Mouse (Mus musculus) cerebellum, adult 2 months (tissue): ENCODE results near the gene Ocln. TPM values are rescaled to one million over a fixed set of nuclear protein-coding genes. Genes with fewer than 3 reads are reported as not detected.
A peak's percentile ranks its signal among the peaks of the same experiment; 100 is the strongest.

Source experiments
- DNase-seq, 2 experiments: peaks; one replicate each; pipeline ENCODE4 v3.0.0; 2021
- H3K27ac ChIP-seq: fragments of 200-500 bp; 2 replicates; pipeline ENCODE4 v1.5.1; 2012; ENCODE audit warnings: low read length, control low read depth, inconsistent platforms; ENCODE audit not compliant: insufficient read depth
- H3K27me3 ChIP-seq: fragments of 200-500 bp; 2 replicates; pipeline ENCODE4 v1.6.1; 2012; ENCODE audit warnings: inconsistent platforms, mild to moderate bottlenecking, low read length, moderate library complexity; ENCODE audit not compliant: control insufficient read depth, insufficient read depth
- H3K4me1 ChIP-seq: fragments of 200-500 bp; 2 replicates; pipeline ENCODE4 v1.6.1; 2011; ENCODE audit warnings: low read length; ENCODE audit not compliant: control insufficient read depth, insufficient read depth
- H3K4me3 ChIP-seq: fragments of 200-500 bp; replicated peaks from 2 replicates; pipeline ENCODE3; 2011; ENCODE audit warnings: mild to moderate bottlenecking, low read depth, low read length, control low read depth; ENCODE audit not compliant: insufficient read depth
- CTCF ChIP-seq: fragments of 200-500 bp; IDR thresholded peaks from 2 replicates; pipeline ENCODE4 v1.5.1; 2011; ENCODE audit warnings: low read depth, mild to moderate bottlenecking, control low read depth, low read length, moderate library complexity, borderline replicate concordance; ENCODE audit not compliant: insufficient read depth
- POLR2A ChIP-seq: fragments of 200-500 bp; IDR thresholded peaks from 2 replicates; pipeline ENCODE4 v1.6.1; 2011; ENCODE audit warnings: low read length, control low read depth, borderline replicate concordance; ENCODE audit not compliant: insufficient read depth
- WGBS: fragments of 180-500 bp; shearing (Covaris S2); methylation state at CpG from one replicate; pipeline ENCODE4 v1.1.7; 2018; 5-methylcytosine and 5-hydroxymethylcytosine counted together
- polyA plus RNA-seq: library from polyadenylated mRNA; depleted of rRNA; stranded (reverse); fragments of >200 nt; gene quantifications from 2 replicates; pipeline ENCODE4 v1.2.3, GENCODE M21; 2012

The Ocln gene
- polyA plus RNA-seq, 1 experiment = 14.8 TPM

- Histone ChIP-seq H3K4me3 (peak overlapping the region; percentile 73), H3K27me3 (no peaks in the 10 kb centered on the region)
Observed at GRCm38 (mm10) chr13:100588646-100589045, 36.1 kb upstream of the Ocln start.

GRCm38 (mm10) chr13:100582144-100582543, 29.6 kb upstream of the Ocln start:
- 61% methylated on average over 6 of the region's 6 CpGs for WGBS
- no peak for DNase-seq
- Histone ChIP-seq H3K4me1 (no peaks in the 10 kb centered on the region), H3K27ac (no peak overlapping the region), H3K4me3 (no peak overlapping the region), H3K27me3 (no peaks in the 10 kb centered on the region)
- TF ChIP-seq CTCF (no peak), POLR2A (no peak)

More at GRCm38 (mm10) chr13:100588646-100589045, 36.1 kb upstream of the Ocln start:
- 57% methylated on average over 12 of the region's 12 CpGs for WGBS
- Histone ChIP-seq H3K4me1 (no peaks in the 10 kb centered on the region; the same call in 1 of the 2 replicates), H3K27ac (peak overlapping the region; percentile 55)
- no peak for DNase-seq
- TF ChIP-seq CTCF (no peak), POLR2A (no peak)

- no peak for DNase-seq
- 34% methylated on average over 3 of the region's 3 CpGs for WGBS
- Histone ChIP-seq H3K4me3 (no peak overlapping the region), H3K4me1 (no peaks in the 10 kb centered on the region), H3K27me3 (no peaks in the 10 kb centered on the region), H3K27ac (no peak overlapping the region)
- no peak for TF ChIP-seq CTCF
- TF ChIP-seq POLR2A = no peak
Observed at GRCm38 (mm10) chr13:100581701-100582100, 29.2 kb upstream of the Ocln start.

GRCm38 (mm10) chr13:100579951-100580350, 27.4 kb upstream of the Ocln start:
- no peak for DNase-seq
- Histone ChIP-seq H3K27ac (no peak overlapping the region), H3K4me1 (no peaks in the 10 kb centered on the region), H3K4me3 (no peak overlapping the region), H3K27me3 (no peaks in the 10 kb centered on the region)
- TF ChIP-seq CTCF (peak; percentile 32; the same call in 1 of the 2 replicates), POLR2A (no peak)

GRCm38 (mm10) chr13:100579220-100579619, 26.7 kb upstream of the Ocln start:
- no peak for DNase-seq
- no peaks in the 10 kb centered on the region for H3K27me3 ChIP-seq
- no peaks in the 10 kb centered on the region for H3K4me1 ChIP-seq
- WGBS = 60% methylated on average over 3 of the region's 3 CpGs
- H3K4me3 ChIP-seq = no peak overlapping the region
- H3K27ac ChIP-seq = no peak overlapping the region
- TF ChIP-seq CTCF (no peak), POLR2A (no peak)

GRCm38 (mm10) chr13:100575950-100576349, 23.4 kb upstream of the Ocln start:
- 75% methylated on average over 2 of the region's 2 CpGs for WGBS
- no peaks in the 10 kb centered on the region for H3K27me3 ChIP-seq
- TF ChIP-seq CTCF (no peak), POLR2A (no peak)
- H3K27ac ChIP-seq = no peak overlapping the region
- H3K4me1 ChIP-seq = no peaks in the 10 kb centered on the region
- no peak for DNase-seq
- H3K4me3 ChIP-seq = no peak overlapping the region

- no peak overlapping the region for H3K27ac ChIP-seq
- TF ChIP-seq CTCF (no peak), POLR2A (no peak)
- no peaks in the 10 kb centered on the region for H3K4me1 ChIP-seq
- WGBS = 78% methylated on average over 2 of the region's 2 CpGs
- DNase-seq = no peak
- H3K4me3 ChIP-seq = no peak overlapping the region
- no peaks in the 10 kb centered on the region for H3K27me3 ChIP-seq
Observed at GRCm38 (mm10) chr13:100570713-100571112, 18.2 kb upstream of the Ocln start.

- no peak for TF ChIP-seq CTCF
- TF ChIP-seq POLR2A = no peak
- Histone ChIP-seq H3K27ac (no peak overlapping the region), H3K27me3 (no peaks in the 10 kb centered on the region), H3K4me1 (no peaks in the 10 kb centered on the region), H3K4me3 (no peak overlapping the region)
- no peak for DNase-seq
- WGBS = 98% methylated on average over 1 of the region's 1 CpGs
Observed at GRCm38 (mm10) chr13:100568359-100568758, 15.8 kb upstream of the Ocln start.
